Mouse (Mus musculus): ENCODE measurements around the gene Lkaaear1. TPM values are rescaled to one million over a fixed set of nuclear protein-coding genes. Genes with fewer than 3 reads are reported as not detected.

Lkaaear1 gene
- polyA plus RNA-seq, 1 experiment = not detected

GRCm38 (mm10) chr2:181671326-181671725, 26.9 kb downstream of the Lkaaear1 start, which contains the start of gene Sox18:
Gene Sox18, minus strand, starts transcription at chr2:181671640.
- Histone ChIP-seq H3K79me3 (ENCODE audit: low read depth) (no peaks in the 10 kb centered on the region), H3K36me3 (ENCODE audit: control insufficient read depth, insufficient read depth) (no peaks in the 10 kb centered on the region), H3K27me3 (ENCODE audit: control insufficient read depth, insufficient read depth, insufficient read length) (peaks cover 39% of the 10 kb centered on the region), H3K4me3 (ENCODE audit: insufficient read depth, poor library complexity, severe bottlenecking) (no peak within 1 kb of the TSS), H3ac (ENCODE audit: control insufficient read depth, insufficient read length, low read depth) (no peak within 1 kb of the TSS), H3K79me2 (ENCODE audit: control insufficient read depth, insufficient read depth) (no peaks in the 10 kb centered on the region)
- no peak for TF ChIP-seq MAX (IDR thresholded peaks at IDR 0.05)
- TF ChIP-seq CTCF (IDR thresholded peaks at IDR 0.05; ENCODE audit: control insufficient read depth, insufficient read depth, insufficient read length) = no peak
- TF ChIP-seq USF1 (IDR thresholded peaks at IDR 0.05; ENCODE audit: low read depth) = no peak
- TF ChIP-seq MYOD1 (IDR thresholded peaks at IDR 0.05; ENCODE audit: control insufficient read depth, insufficient read length, low read depth) = no peak
- TF ChIP-seq FOSL1 (IDR thresholded peaks at IDR 0.05; ENCODE audit: insufficient read depth, low read length, poor library complexity, severe bottlenecking) = no peak
- TF ChIP-seq MYOG (IDR thresholded peaks at IDR 0.05; ENCODE audit: control insufficient read depth, extremely low read depth, insufficient read length) = no peak
- no peak for TF ChIP-seq CEBPB (IDR thresholded peaks at IDR 0.05; ENCODE audit: low read depth)

GRCm38 (mm10) chr2:181670913-181671311, 27.3 kb downstream of the Lkaaear1 start:
- Histone ChIP-seq H3K36me3 (ENCODE audit: control insufficient read depth, insufficient read depth) (no peaks in the 10 kb centered on the region), H3ac (ENCODE audit: control insufficient read depth, insufficient read length, low read depth) (no peak overlapping the region), H3K4me3 (ENCODE audit: insufficient read depth, poor library complexity, severe bottlenecking) (no peak overlapping the region), H3K79me2 (ENCODE audit: control insufficient read depth, insufficient read depth) (no peaks in the 10 kb centered on the region), H3K27me3 (ENCODE audit: control insufficient read depth, insufficient read depth, insufficient read length) (peaks cover 39% of the 10 kb centered on the region), H3K79me3 (ENCODE audit: low read depth) (no peaks in the 10 kb centered on the region)
- TF ChIP-seq USF1 (IDR thresholded peaks at IDR 0.05; ENCODE audit: low read depth) (no peak), CEBPB (IDR thresholded peaks at IDR 0.05; ENCODE audit: low read depth) (no peak), FOSL1 (IDR thresholded peaks at IDR 0.05; ENCODE audit: insufficient read depth, low read length, poor library complexity, severe bottlenecking) (no peak), MYOD1 (IDR thresholded peaks at IDR 0.05; ENCODE audit: control insufficient read depth, insufficient read length, low read depth) (no peak), CTCF (IDR thresholded peaks at IDR 0.05; ENCODE audit: control insufficient read depth, insufficient read depth, insufficient read length) (no peak), MYOG (IDR thresholded peaks at IDR 0.05; ENCODE audit: control insufficient read depth, extremely low read depth, insufficient read length) (no peak), MAX (IDR thresholded peaks at IDR 0.05) (no peak)

GRCm38 (mm10) chr2:181670285-181670912, 27.8 kb downstream of the Lkaaear1 start:
- no peak for TF ChIP-seq MAX (IDR thresholded peaks at IDR 0.05)
- no peak for TF ChIP-seq MYOG (IDR thresholded peaks at IDR 0.05; ENCODE audit: control insufficient read depth, extremely low read depth, insufficient read length)
- TF ChIP-seq MYOD1 (IDR thresholded peaks at IDR 0.05; ENCODE audit: control insufficient read depth, insufficient read length, low read depth) = no peak
- Histone ChIP-seq H3K36me3 (ENCODE audit: control insufficient read depth, insufficient read depth) (no peaks in the 10 kb centered on the region), H3K79me3 (ENCODE audit: low read depth) (no peaks in the 10 kb centered on the region), H3K27me3 (ENCODE audit: control insufficient read depth, insufficient read depth, insufficient read length) (peaks cover 39% of the 10 kb centered on the region), H3K4me3 (ENCODE audit: insufficient read depth, poor library complexity, severe bottlenecking) (no peak overlapping the region), H3K79me2 (ENCODE audit: control insufficient read depth, insufficient read depth) (no peaks in the 10 kb centered on the region), H3ac (ENCODE audit: control insufficient read depth, insufficient read length, low read depth) (no peak overlapping the region)

- H3K27me3 ChIP-seq (ENCODE audit: control insufficient read depth, insufficient read depth, insufficient read length) = no peaks in the 10 kb centered on the region
- H3K4me3 ChIP-seq (ENCODE audit: insufficient read depth, poor library complexity, severe bottlenecking) = no peak overlapping the region
- TF ChIP-seq MYOD1 (IDR thresholded peaks at IDR 0.05; ENCODE audit: control insufficient read depth, insufficient read length, low read depth) = no peak
- no peak for TF ChIP-seq MYOG (IDR thresholded peaks at IDR 0.05; ENCODE audit: control insufficient read depth, extremely low read depth, insufficient read length)
- H3K36me3 ChIP-seq (ENCODE audit: control insufficient read depth, insufficient read depth) = no peaks in the 10 kb centered on the region
- H3K79me2 ChIP-seq (ENCODE audit: control insufficient read depth, insufficient read depth) = no peaks in the 10 kb centered on the region
- no peak overlapping the region for H3ac ChIP-seq (ENCODE audit: control insufficient read depth, insufficient read length, low read depth)
- no peaks in the 10 kb centered on the region for H3K79me3 ChIP-seq (ENCODE audit: low read depth)
These were observed 35.0 kb downstream of the Lkaaear1 start for GRCm38 (mm10) chr2:181663298-181663630.

- TF ChIP-seq MYOG (IDR thresholded peaks at IDR 0.05; ENCODE audit: control insufficient read depth, extremely low read depth, insufficient read length) (no peak), USF1 (IDR thresholded peaks at IDR 0.05; ENCODE audit: low read depth) (no peak), CTCF (IDR thresholded peaks at IDR 0.05; ENCODE audit: control insufficient read depth, insufficient read depth, insufficient read length) (no peak), FOSL1 (IDR thresholded peaks at IDR 0.05; ENCODE audit: insufficient read depth, low read length, poor library complexity, severe bottlenecking) (no peak), MYOD1 (IDR thresholded peaks at IDR 0.05; ENCODE audit: control insufficient read depth, insufficient read length, low read depth) (no peak), CEBPB (IDR thresholded peaks at IDR 0.05; ENCODE audit: low read depth) (no peak), MAX (IDR thresholded peaks at IDR 0.05) (no peak)
- Histone ChIP-seq H3K79me3 (ENCODE audit: low read depth) (no peaks in the 10 kb centered on the region), H3ac (ENCODE audit: control insufficient read depth, insufficient read length, low read depth) (no peak overlapping the region)
These were observed 35.5 kb downstream of the Lkaaear1 start for GRCm38 (mm10) chr2:181662620-181663297.

GRCm38 (mm10) chr2:181659609-181660055, 38.6 kb downstream of the Lkaaear1 start:
- no peak overlapping the region for H3ac ChIP-seq (ENCODE audit: control insufficient read depth, insufficient read length, low read depth)
- no peaks in the 10 kb centered on the region for H3K27me3 ChIP-seq (ENCODE audit: control insufficient read depth, insufficient read depth, insufficient read length)
- H3K79me2 ChIP-seq (ENCODE audit: control insufficient read depth, insufficient read depth) = no peaks in the 10 kb centered on the region
- peaks cover 20% of the 10 kb centered on the region for H3K36me3 ChIP-seq (ENCODE audit: control insufficient read depth, insufficient read depth)
- no peak overlapping the region for H3K4me3 ChIP-seq (ENCODE audit: insufficient read depth, poor library complexity, severe bottlenecking)
- no peaks in the 10 kb centered on the region for H3K79me3 ChIP-seq (ENCODE audit: low read depth)
- TF ChIP-seq CTCF (IDR thresholded peaks at IDR 0.05; ENCODE audit: control insufficient read depth, insufficient read depth, insufficient read length) = peak; percentile 43
- no peak for TF ChIP-seq USF1 (IDR thresholded peaks at IDR 0.05; ENCODE audit: low read depth)
- TF ChIP-seq CEBPB (IDR thresholded peaks at IDR 0.05; ENCODE audit: low read depth) = no peak

More at GRCm38 (mm10) chr2:181662620-181663297, 35.5 kb downstream of the Lkaaear1 start:
- H3K79me2 ChIP-seq (ENCODE audit: control insufficient read depth, insufficient read depth) = no peaks in the 10 kb centered on the region
- H3K27me3 ChIP-seq (ENCODE audit: control insufficient read depth, insufficient read depth, insufficient read length) = no peaks in the 10 kb centered on the region
- H3K4me3 ChIP-seq (ENCODE audit: insufficient read depth, poor library complexity, severe bottlenecking) = no peak overlapping the region
- no peaks in the 10 kb centered on the region for H3K36me3 ChIP-seq (ENCODE audit: control insufficient read depth, insufficient read depth)

Data from C2C12 (cell line).